Mouse (Mus musculus) olfactory bulb, adult 2 months (tissue): ENCODE data around the gene Fancc.

Source experiments
- CTCF ChIP-seq: fragments of 200-500 bp; IDR thresholded peaks from 2 replicates; pipeline ENCODE4 v1.5.1; 2012; ENCODE audit warnings: low read depth, mild to moderate bottlenecking, low read length, moderate library complexity; ENCODE audit not compliant: insufficient read depth
- POLR2A ChIP-seq: fragments of 200-500 bp; IDR thresholded peaks from 2 replicates; pipeline ENCODE4 v1.6.1; 2012; ENCODE audit warnings: mild to moderate bottlenecking, low read depth, low read length, moderate library complexity; ENCODE audit not compliant: insufficient read depth

DNA sequence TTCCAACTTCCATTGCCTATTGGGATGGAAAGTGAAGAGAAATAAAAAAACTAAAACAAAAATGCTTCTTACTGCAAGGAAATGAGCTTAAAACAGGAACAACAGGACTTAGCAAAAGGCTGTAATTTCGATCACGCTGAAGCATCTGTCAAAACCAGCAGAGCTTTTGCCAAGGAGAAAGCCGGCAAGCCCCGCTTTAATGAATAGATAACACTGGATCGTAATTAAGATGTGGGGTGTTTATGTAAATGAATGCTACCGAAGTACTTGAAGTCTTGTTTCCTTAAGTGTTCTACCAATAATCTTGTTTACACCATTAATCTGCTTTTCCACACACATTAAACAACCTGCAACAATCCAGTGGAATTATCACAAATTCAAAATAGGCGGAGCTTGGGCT is 48.2 kb upstream of the Fancc start:
- TF ChIP-seq CTCF, result no peak
- no peak for TF ChIP-seq POLR2A
